Mouse (Mus musculus): Measurements from ENCODE around the gene Gm813. TPM values are rescaled to one million over a fixed set of nuclear protein-coding genes. Genes with fewer than 3 reads are reported as not detected.

The Gm813 gene
- not detected in 2 replicates for polyA plus RNA-seq (2012; rRNA removed; ENCODE audit: low replicate concordance)

DNA sequence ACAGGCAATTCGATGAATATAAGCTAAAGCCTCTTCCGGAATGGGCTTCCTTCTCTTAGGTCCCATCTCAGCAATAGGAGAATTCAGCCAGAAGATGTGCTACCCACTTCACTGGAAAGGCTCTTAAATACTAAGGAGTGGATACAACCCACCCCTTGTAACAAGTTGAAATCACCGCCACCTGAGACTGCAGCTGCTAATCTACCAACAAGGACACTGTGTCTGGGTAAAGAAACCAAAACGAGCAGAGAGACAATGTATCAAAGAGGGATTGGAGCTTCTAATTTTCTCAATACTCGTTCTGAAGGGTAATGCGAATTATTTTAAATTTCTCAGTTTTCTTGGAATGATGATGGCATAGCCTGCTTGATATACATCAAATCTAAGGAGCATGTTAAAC lies at the start of gene Gm813:
Gm813 (minus strand) TSS at position 101 of the 400 bp plus-strand sequence.

DNA sequence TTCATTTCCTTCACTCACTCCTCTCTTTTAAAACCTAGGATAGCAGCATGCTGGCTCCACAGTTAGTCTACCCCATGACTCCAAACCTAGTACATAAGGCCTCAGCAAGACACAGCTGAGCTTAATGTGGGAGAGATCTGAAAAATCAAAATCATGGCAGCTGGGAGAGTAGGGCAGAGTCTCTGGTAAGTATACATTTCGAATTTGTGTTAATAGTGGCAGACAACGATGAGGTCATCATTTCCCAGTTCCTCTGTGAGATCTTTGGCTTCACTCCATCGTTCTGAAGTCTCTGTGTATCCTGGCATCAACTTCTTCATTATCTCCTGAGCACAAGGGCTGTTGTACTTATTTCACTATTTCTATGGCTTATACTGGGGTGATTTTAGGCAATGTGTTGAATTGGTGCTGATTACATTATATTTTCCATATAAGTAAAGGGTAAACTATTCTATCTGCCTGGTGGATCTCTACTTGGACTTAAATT lies 22.0 kb upstream of the Gm813 start, which contains the start of gene E330017A01Rik:
E330017A01Rik (minus strand) TSS at position 51 of the 487 bp plus-strand sequence.

Other genes starting within 250 kb of the Gm813 start
- 15.0 and 24.5 TPM in 2 replicates for gene Dcbld2, start 208.5 kb downstream of the Gm813 start, polyA plus RNA-seq (2012; rRNA removed; ENCODE audit: low replicate concordance)
- 22.8 and 23.1 TPM in 2 replicates for gene St3gal6, start 92.7 kb downstream of the Gm813 start, polyA plus RNA-seq (2012; rRNA removed; ENCODE audit: low replicate concordance)
- not detected in 2 replicates for gene E330017A01Rik, start 21.8 kb upstream of the Gm813 start, polyA plus RNA-seq (2012; rRNA removed; ENCODE audit: low replicate concordance)
- 5.9 and 11.2 TPM in 2 replicates for gene Cpox, start 53.3 kb upstream of the Gm813 start, polyA plus RNA-seq (2012; rRNA removed; ENCODE audit: low replicate concordance)
- gene Gpr15, start 102.1 kb upstream of the Gm813 start, polyA plus RNA-seq (2012; rRNA removed; ENCODE audit: low replicate concordance) = 0.06 and 0.11 TPM in 2 replicates
- 40.9 and 84.8 TPM in 2 replicates for gene Cldnd1, start 110.9 kb upstream of the Gm813 start, polyA plus RNA-seq (2012; rRNA removed; ENCODE audit: low replicate concordance)
- not detected in 2 replicates for gene Olfr172, start 146.2 kb upstream of the Gm813 start, polyA plus RNA-seq (2012; rRNA removed; ENCODE audit: low replicate concordance)
- gene Olfr173, start 183.3 kb upstream of the Gm813 start, polyA plus RNA-seq (2012; rRNA removed; ENCODE audit: low replicate concordance) = not detected in 2 replicates
- gene Olfr175-ps1, start 209.8 kb upstream of the Gm813 start, polyA plus RNA-seq (2012; rRNA removed; ENCODE audit: low replicate concordance) = not detected in 2 replicates

Measured in subcutaneous adipose tissue, adult 2 months (tissue).